Mouse (Mus musculus) layer of hippocampus, postnatal 25 days (tissue): ENCODE data around the gene Cacna2d3. TPM values are rescaled to one million over a fixed set of nuclear protein-coding genes. Genes with fewer than 3 reads are reported as not detected.
A peak's percentile ranks its signal among the peaks of the same experiment; 100 is the strongest.

ENCODE experiments used
- DNase-seq, 2 experiments: peaks; one replicate each; pipeline ENCODE4 v3.0.0; 2022; ENCODE audit warnings: mixed read lengths in 2 of 2, low spot score in 1 of 2; ENCODE audit errors: extremely low spot score in 1 of 2
- total RNA-seq, 2 experiments: library from RNA; stranded (reverse); gene quantifications; 2 replicates each; pipeline ENCODE4 v1.2.3; 2021

The Cacna2d3 gene
- total RNA-seq, 2 experiments from 2014 or later: 98.0 to 104 TPM

DNA sequence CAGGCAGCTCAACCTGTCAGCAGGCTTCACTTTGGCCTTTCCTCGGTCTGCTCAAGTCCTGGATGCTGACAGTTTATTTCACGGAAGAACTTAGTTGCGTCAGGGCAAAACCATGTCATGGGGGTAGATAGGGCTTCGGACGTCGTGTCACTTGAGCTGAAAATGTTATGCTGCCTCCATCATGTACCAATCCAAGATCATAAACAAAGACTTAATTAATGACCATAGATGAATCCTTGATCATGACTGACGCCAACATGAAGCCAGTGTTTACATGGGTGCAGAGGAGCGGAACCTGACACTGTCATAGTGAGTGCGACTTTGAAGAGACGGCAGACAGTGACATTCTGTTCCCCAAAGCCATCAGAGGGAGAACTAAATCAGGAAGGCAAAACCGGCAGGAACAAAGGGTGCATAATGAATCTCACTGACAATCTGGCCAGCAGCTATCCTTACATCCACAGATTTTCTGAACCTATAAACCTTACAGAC, 542.2 kb downstream of the Cacna2d3 start:
- no peak for DNase-seq

DNA sequence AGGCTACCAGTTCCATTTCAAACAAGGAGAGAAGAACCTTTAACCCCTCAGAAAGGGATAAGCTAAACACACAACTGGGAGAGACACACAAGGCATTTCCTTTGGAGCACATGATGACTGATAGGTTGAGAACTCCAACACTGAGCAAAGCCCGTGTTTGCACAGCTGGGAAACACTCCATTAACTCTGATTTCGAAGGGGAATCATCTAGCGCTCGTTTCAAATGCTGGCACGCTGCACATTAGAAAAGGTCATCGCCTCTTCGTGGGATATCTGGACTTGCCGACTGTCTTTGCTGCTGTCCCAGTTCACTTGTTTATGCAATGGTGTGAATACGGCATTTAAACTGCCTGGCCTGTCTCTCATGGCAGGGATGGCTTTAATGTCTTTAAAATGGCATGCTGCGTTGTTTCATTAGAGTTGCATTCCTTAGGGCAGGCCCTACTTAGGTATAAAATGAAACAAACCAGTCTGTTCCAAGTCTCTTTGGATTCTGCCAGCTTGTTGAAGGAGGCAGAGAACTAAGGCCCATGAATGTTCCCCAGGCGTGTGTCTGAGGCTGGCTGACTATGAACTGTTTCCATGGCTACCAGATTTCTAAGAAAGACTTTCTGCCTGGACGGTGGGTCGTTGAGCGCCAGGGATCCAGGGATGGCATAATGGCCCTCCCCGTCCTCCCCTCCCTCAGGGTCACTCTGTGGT, 542.8 kb downstream of the Cacna2d3 start:
- DNase-seq: peak in 1 of 2 experiments; percentile 20

DNA sequence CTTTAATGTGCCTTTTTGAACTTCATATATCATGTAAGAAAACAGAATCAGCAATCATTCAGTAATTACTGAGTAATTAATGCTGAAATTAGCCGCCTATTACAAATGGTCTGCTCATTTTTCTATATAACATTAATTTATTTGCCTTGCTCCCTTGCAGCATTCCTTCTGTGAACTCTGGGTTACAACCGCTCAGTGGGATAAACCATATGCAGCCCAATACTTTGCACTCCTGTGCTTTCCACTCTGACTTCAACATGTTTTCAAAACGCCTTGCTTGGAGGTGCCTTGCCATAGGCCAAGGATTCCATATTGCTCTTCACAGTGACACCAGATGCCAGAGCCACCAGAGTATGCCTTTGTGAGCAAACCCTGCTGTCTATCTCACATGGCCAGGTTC, 546.9 kb downstream of the Cacna2d3 start:
- DNase-seq: no peak

DNA sequence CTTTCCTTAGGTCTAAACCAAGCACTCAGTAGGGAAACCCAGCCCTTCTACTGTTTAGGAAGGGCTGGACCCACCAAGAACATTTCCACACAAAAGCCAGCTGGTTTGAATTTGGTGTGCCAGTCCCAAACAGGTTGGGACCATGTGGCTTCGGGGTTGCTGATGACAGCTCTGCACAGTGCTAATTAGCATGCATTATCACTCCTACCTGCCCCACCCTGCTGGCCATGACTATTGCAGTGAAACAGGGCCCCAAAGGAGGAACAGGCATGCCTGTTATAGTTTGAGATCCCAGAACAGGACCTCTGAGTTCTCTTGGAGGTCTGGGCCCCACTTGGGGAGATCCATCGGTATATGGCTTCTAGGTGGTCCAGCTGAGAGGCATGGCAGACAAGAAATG, 549.5 kb downstream of the Cacna2d3 start:
- no peak for DNase-seq

DNA sequence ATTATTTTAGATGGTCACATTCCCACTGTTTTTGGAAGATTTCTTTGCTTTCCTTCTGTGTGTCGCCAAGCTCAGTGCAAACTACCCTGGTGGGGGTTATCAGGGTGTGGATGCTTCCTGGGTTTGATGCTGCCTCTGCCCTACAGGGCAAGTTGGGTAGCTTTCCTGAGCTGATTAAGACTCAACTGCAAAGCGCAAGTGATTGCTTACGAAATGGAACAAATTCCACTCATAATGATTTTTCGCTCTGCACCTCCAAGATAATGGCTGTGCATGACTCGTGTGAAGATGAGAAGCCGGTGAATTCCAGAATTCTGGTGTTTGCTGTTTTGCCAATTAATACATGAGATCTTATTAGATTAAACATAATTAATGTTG, 557.0 kb downstream of the Cacna2d3 start:
- DNase-seq: no peak

DNA sequence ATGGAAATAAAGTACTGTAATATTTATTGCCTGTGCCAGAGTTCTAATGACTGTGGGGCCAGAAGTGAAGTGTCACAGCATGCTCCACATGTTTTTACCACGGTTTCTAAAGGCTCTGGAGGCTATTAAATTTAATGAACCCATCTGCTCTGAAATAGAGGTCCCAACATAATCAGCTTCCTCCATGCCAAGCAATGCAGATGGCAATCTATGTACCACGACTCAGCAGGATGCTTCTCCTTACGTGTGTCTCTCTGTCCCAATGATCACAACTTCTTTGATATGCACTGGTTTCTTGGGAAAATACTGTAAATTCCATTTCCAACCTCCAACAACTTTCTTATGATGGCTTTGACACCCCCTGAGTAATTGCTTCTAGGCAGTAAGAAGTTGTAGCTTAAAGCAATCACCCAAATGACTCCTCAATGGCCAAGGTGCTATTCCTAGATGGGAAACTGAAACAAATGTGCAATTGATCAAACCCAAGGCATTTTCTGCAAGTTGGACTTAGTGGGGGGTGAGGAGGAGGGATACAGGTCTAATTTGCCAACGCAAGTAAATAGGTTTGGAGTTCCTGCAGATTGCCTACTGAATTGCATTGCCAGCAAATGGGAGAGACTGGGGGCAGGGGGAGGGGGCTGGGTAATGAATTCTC, 557.5 kb downstream of the Cacna2d3 start:
- DNase-seq: no peak

DNA sequence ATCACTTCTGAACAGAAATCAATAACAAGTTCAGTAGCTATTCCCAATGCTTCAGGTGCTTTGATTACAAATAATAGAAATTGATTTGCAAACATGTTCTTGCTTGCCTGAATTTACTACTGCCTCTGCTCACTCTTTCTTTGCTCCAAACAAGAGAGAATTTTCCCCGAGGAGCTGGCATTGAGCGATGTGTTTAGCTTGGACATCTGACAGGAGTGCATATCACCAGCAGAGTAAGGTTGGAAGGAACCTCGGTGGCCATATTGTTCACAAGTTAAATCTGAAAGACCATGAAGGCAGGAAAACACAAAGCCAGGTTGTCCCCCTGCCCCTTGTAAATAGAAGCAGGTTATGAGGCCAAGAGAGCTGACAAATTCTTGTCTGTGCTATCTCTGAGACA, 561.9 kb downstream of the Cacna2d3 start:
- no peak for DNase-seq

DNA sequence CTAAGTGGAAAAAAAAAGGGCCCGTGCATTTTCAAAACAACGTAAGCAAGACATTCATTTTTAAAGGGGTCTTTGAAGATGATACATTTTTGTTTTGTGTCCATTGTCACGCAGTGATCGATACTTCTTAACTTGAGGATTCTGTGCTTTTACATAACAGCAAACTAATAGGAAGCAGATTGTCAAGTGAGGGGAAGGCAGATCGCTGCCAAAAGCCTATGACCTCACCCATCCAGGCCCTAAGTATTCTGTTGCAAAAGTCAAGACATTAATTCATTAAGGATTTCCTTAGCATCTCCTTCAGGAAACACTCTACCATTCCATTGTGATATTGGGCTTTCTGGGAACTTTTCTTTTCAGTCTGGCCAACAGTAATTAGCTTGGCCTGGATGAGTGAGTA, 564.6 kb downstream of the Cacna2d3 start:
- DNase-seq: no peak

DNA sequence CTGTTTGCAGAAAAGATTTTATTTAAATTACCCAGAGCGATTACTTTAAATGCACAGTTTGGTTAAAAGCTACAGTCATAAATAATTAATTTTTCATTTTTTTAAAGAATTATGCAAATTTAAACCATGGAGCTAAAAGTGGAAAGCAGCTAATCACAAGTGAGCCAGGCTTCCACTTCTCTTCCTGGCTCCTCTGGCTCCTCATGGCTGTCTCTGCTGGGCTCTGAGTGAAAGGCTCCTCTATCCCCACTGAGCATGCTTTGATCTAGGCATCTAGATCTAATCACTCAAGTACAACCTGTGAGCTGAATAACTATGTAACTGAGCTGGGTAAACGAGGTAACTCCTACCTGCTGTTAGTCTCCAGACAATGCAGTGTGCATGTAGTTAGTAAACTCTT, 577.5 kb downstream of the Cacna2d3 start:
- DNase-seq: no peak

DNA sequence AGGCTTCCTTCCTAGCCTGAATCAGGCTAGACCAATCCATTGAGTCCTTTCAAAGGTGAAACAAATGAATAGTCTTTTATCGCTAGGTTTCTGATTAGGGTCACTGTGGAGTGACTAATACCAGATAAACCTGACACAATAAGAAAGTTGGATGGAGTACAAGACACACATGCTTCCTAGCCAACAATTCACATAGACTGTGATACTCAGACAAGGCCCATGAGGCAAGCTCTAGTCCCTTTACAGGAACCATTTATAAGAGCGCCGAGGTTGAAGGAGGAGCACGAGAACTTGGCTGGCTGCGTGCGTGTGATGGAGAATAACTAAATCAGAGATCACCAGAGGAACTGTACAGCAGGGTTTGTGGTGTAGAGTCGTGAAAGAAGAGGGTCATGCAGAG, 584.0 kb downstream of the Cacna2d3 start:
- no peak for DNase-seq

DNA sequence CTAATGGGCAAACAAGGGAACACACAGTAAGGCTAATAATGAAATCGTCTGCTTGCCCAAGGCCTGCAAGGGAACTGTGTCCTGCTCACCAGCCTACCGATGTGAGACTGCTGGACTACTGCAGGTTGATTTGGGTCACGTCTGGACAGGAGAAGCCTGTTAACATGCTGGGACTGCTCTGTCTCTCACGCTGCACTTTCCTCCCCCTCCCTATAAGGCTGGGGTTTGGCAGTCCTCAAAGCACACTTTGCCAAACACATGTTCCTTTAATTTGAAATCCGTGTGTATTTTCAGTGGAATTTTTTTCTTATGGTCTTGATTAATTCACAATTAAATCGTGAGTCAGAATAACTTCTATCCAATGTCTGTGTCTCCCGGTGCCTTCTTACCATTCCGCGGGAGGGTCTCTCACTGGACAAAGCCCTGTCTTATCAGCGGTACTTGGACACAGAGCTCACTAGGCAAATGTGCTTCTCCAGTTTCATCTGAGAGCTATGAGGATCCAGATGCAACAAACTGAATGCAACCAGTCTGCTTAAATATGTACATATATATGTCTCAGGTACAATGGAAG, 584.6 kb downstream of the Cacna2d3 start:
- no peak for DNase-seq

DNA sequence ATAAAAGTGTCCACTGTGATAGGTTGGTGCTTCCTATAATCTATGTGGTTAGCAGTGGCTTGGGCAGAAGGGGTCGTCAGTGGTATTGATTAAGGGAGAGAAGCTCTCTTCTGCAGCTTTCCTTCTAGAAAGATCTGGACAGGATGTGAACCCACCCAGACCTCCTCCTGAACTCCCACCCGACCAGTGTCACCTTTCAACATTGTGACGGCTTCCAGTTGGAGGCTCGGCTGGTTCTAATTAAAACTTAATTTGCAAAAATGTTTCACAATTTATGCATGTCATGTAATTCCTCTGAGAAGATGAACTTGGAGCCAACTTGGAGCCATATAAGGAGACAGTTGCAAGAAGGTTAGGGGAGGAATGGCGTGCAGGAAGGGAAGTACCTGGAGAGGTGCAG, 586.8 kb downstream of the Cacna2d3 start:
- no peak for DNase-seq

DNA sequence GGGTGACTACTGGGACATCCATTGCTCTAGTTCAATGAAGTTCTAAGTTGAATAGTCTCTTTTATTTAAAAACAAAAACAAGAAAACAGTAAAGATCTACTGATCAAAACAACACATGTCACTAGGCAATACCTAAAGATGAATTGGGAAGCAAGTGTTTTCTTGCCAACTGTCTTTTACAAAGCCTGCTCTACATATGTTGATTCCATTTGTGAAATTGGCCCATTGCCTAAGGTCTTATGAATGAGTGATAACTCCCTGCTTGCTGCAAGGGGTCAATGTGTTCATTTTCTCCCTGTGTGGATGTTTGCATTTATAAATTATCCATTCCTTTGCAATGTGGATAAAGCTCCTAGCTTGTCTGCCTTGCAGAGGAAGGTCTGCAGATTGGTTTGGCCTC, 591.2 kb downstream of the Cacna2d3 start:
- no peak for DNase-seq

DNA sequence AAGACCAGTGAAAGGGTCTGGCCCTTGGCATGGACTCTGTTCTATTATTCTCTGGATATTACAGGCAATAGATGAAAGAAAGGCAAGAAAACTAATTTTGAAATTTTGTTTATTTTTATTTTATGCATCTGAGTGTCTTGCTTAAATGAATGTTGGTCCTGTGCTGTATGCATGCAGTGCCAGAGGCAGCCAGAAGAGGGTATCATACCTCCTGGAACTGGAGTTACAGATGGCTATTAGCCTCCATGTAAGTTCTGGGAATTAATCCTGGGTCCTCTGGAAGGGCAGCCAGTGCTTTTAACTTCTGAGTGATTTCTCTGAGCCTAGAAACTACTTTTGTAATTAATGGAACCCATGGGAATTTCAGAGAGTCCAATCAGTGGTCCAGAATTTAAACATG, 597.8 kb downstream of the Cacna2d3 start:
- DNase-seq: no peak

DNA sequence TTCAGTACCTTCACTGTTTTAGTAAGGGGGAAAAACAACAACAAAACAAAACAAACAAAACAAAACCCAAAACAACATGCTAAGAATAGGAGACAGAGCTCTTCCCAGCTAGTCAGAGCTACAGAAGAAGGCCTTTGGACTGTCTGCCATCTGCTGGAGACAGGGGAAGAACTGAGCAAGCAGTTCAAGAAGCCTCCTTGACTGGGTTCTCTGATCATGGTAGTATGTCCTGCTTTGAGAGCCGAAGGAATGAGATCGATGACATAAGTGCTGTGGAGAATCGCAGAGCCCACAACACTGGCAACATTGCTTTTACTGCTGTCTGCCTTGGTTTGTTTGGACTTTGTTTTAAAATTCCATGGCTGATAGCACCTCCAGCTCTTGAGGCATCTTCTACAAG, 598.9 kb downstream of the Cacna2d3 start:
- DNase-seq: no peak

DNA sequence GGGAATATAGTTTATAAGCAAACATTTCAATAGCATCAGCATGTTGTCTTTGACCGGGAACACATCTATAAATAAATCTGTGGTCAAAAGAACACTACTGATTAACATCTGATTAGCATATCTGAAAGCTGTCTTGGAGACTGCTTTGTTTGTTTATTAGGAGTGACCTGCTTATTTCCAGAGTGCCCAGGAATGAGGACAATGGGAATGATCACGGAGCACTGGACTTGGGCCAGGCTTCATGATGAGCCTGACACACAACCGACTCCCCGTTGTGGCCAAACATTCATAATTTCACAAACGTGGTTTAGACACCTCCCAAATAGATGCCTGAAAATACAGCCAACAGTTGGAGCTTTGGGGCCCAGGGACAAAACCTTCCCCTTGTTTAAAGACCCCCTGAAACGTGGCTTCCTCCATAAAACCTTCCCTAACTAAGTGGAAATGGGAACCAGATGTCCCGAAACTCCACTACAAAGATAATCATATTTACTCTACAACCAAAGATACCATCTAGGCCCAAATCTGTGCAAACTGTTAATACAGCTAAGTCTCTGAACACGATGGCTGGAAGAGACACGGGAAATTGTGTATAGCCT, 607.7 kb downstream of the Cacna2d3 start:
- DNase-seq: no peak

DNA sequence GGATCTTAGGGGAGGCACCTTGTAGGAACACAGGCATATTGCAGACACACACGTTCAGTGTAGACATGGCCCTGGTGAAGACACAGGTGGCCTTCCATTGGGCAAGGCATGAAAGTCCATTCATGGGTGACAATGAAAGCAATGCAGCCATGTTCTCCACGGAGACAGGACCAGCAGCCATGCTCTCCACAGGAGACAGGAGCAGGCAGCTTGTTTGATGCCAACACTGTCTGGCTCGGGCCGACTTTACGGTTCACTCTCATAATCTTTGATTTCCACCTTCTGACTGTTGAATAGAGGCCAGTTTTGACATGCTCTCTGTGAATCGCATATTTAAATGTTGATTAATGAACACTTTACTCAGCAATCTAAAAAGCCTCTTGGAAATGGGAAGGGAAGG, 610.0 kb downstream of the Cacna2d3 start:
- DNase-seq: no peak

DNA sequence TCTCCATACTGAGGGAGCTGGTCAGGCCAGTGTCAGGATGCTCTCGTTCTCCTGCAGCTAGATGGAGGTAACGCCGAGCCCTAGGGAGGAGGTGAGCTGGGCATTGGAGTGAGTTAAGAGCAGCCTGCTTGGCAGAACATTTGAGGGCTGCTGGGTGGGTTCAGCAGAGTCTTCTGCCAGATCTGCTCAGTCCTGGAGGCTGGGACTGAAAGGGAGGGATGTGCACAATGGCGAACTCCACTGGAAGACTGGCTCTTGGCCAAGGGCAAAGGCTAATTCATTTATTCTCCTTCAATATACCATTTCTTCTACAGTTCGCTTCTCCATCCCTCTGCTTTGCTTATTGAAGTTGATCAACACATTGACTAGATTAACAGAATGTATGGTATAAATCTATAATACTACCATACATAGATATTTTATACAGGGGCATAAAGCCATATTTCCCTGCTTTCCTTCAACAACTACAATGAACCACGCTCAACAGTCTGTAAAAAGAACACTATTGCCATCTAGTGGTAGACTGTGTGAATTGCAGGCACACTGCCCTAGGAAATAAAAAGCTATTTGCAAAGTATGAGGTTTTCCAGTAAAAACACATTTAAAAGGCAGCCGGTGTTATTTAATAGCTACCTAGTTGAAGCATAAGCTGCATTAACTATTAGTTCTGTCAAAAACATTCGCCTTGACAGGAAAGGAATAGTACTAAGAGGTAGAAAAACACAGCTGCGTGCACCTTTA, 611.1 kb downstream of the Cacna2d3 start:
- peak in 1 of 2 experiments; percentile 21 for DNase-seq

DNA sequence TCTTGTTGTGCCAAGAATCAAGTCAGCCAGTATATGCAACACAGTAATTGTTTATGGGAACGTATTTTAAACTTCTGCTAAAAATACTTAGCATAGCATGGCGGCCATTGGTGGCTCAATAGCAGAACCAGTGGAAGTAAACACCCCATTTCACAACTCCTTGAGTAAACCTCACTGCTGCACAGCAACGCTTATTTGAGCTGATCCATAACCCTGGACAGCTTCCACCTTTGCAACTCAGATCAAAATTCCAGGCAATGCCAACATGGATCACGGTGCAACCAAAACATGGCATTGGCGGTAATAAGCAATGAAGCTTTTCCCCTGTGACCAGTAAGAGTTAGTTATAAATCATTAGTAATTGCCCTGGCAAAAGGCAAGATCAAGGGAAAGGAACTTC, 614.2 kb downstream of the Cacna2d3 start:
- no peak for DNase-seq

DNA sequence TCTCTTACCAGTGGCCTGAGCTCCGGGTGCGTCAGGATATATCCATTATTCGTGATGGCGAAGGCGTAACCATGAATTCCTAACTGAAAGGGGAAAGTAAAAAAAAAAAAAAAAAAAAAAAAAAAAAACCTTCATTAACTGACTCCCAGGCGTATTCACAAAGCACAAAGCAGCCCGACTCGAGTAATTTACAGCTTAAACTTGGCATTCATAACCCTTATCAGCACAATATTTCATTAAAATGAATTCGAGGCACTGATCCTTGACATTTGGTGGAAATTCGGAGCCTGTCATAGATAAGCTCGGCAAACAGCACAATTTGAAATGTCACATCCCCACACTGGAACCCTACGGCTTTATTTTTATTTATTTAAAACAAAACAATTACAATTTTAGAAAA, 623.9 kb downstream of the Cacna2d3 start:
- DNase-seq: no peak

DNA sequence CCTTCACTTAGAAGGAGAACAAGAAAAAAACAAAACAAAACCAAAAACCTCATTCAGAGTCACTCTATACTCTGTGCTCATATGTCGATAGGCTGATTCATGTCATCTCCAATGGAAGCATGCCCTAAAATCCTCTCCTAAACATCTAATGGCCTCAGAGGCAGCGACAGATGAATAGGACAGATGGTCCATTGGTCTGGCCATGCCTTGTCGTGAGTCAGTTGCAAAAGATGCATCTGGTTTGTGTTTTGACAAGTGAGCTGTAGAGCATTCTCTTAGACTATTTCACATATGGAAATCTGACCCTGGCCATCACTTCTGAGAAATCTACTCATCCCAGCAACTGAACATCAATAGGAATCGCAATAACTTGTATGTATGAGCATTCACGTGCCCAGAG, 626.2 kb downstream of the Cacna2d3 start:
- DNase-seq: no peak
